17 mouse cellular contexts compared by ENCODE assay signal in the genomic region with DNA sequence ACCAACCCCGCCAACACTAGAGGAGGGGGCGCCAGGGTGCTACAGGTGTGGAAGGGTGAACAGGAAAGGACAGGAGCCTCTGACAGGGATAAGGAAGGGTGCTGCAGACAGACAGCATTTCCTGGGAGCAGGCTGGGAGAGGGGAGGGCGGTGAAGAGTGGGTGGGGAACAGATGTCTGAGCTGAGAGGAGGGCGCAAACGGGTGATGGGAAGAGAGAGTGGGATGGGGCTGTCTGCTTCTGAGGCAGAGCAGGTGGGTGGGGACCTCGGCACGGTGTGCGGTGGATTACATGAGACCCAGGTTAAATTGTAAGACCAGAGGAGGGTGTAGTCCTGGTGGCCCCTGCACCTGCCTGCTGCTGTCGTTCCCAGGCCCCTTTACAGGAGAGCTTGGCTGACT. TPM values are rescaled to one million over a fixed set of nuclear protein-coding genes. Genes with fewer than 3 reads are reported as not detected.
DNase-seq lines count a peak whose midpoint lies in the region; ATAC-seq and TF ChIP-seq lines count a peak whose summit lies in the region.
"Had no signal": no experiment of that assay in that cellular context is flagged by ENCODE, and none has a peak within 500 bp of the region (broad histone marks: within the 10 kb centered on the region; RNA-seq: fewer than 3 reads in every experiment).

No protein-coding gene starts in this region.

- no peak overlapping the region for H3K27ac ChIP-seq in kidney, postnatal 0 days
- no peak overlapping the region for H3K27ac ChIP-seq in intestine, postnatal 0 days (ENCODE audit: low read depth, low read length)
- peak overlapping the region; percentile 92 for H3K27ac ChIP-seq in left cerebral cortex, adult 2 months
- H3K27ac ChIP-seq: embryonic facial prominence, embryonic 13.5 days; forebrain, embryonic 12.5 days; liver, embryonic 12.5 days; midbrain, embryonic 10.5 days had no signal

- WGBS in kidney, postnatal 0 days, result 88% methylated on average over 9 of the region's 9 CpGs
- 57% methylated on average over 9 of the region's 9 CpGs for WGBS in intestine, postnatal 0 days

- no peaks in the 10 kb centered on the region for H3K9me3 ChIP-seq in kidney, postnatal 0 days (replicated peaks; ENCODE audit: low read length)
- no peaks in the 10 kb centered on the region for H3K9me3 ChIP-seq in intestine, postnatal 0 days (ENCODE audit: control insufficient read depth)
- H3K9me3 ChIP-seq: embryonic facial prominence, embryonic 13.5 days; liver, embryonic 12.5 days; midbrain, embryonic 10.5 days had no signal

- H3K36me3 ChIP-seq in kidney, postnatal 0 days (ENCODE audit: insufficient read depth, low read length), result no peaks in the 10 kb centered on the region
- no peaks in the 10 kb centered on the region for H3K36me3 ChIP-seq in intestine, postnatal 0 days (ENCODE audit: control insufficient read depth, insufficient read depth)
- H3K36me3 ChIP-seq: embryonic facial prominence, embryonic 13.5 days; forebrain, embryonic 12.5 days; liver, embryonic 12.5 days; midbrain, embryonic 10.5 days had no signal

- intact Hi-C loops in left cerebral cortex, adult 2 months (cut with DNase I), result loop anchor here (5.0 kb wide), 2 partner anchors 143 to 178 kb away; no protein-coding TSS in a partner anchor
- intact Hi-C loops in heart, postnatal 25 days (cut with DNase I), result no loop called here

- DNase-seq in kidney, postnatal 0 days (ENCODE audit: low spot score), result no peak
- DNase-seq in kidney, postnatal 36 days, result no peak
- peak; percentile 75 for DNase-seq in left cerebral cortex, adult 2 months (ENCODE audit: extremely low spot score in 1 of 2, low spot score in 2 of 2)
- DNase-seq in spleen, postnatal 10 days (ENCODE audit: low spot score in 2 of 2), result no peak
- no peak for DNase-seq in heart, postnatal 25 days (ENCODE audit: low spot score)
- DNase-seq in ovary, postnatal 14 days (ENCODE audit: low spot score), result no peak
- DNase-seq: cerebellum, adult 9-10 months; heart, postnatal 36 days; kidney, adult 18-20 months; lung, postnatal 10 days; thymus, adult 2 months had no signal

- H3K4me3 ChIP-seq in kidney, postnatal 0 days (replicated peaks; ENCODE audit: low read depth, low read length), result no peak overlapping the region
- H3K4me3 ChIP-seq in intestine, postnatal 0 days (ENCODE audit: low read depth, low read length), result no peak overlapping the region
- no peak overlapping the region for H3K4me3 ChIP-seq in left cerebral cortex, adult 2 months
- H3K4me3 ChIP-seq: embryonic facial prominence, embryonic 13.5 days; forebrain, embryonic 12.5 days; liver, embryonic 12.5 days; midbrain, embryonic 10.5 days had no signal

- H3K4me2 ChIP-seq in kidney, postnatal 0 days (ENCODE audit: low read length), result no peak overlapping the region
- H3K4me2 ChIP-seq in intestine, postnatal 0 days (replicated peaks; ENCODE audit: low read depth), result no peak overlapping the region
- H3K4me2 ChIP-seq: embryonic facial prominence, embryonic 13.5 days; forebrain, embryonic 12.5 days; liver, embryonic 12.5 days had no signal

- 0 out of 2 replicates have a peak, but pooled peaks have one; percentile 21 for ATAC-seq in kidney, postnatal 0 days (replicated peaks; ENCODE audit: low FRiP score, low read depth)
- ATAC-seq in intestine, postnatal 0 days, result peak; percentile 28; the same call in 1 of the 2 replicates
- ATAC-seq: liver, embryonic 12.5 days had no signal

- no peaks in the 10 kb centered on the region for H3K27me3 ChIP-seq in kidney, postnatal 0 days (ENCODE audit: insufficient read depth, low read length)
- 0 out of 2 replicates have a peak, but pooled peaks cover 2% of the 10 kb centered on the region for H3K27me3 ChIP-seq in intestine, postnatal 0 days (replicated peaks; ENCODE audit: control insufficient read depth, insufficient read depth, low read length)

- no peak overlapping the region for H3K9ac ChIP-seq in kidney, postnatal 0 days (ENCODE audit: low read depth, low read length)
- no peak overlapping the region for H3K9ac ChIP-seq in intestine, postnatal 0 days (ENCODE audit: low read depth, low read length)
- H3K9ac ChIP-seq: embryonic facial prominence, embryonic 13.5 days; forebrain, embryonic 12.5 days; liver, embryonic 12.5 days had no signal

- TF ChIP-seq CTCF in kidney, postnatal 0 days (IDR thresholded peaks at IDR 0.05; ENCODE audit: low read depth), result no peak
- no peak for TF ChIP-seq CTCF in intestine, postnatal 0 days (IDR thresholded peaks at IDR 0.05; ENCODE audit: low read depth)
- TF ChIP-seq CTCF in left cerebral cortex, adult 2 months (IDR thresholded peaks at IDR 0.05), result no peak

- no peaks in the 10 kb centered on the region for H3K4me1 ChIP-seq in kidney, postnatal 0 days (replicated peaks; ENCODE audit: insufficient read depth, low read length)
- H3K4me1 ChIP-seq in intestine, postnatal 0 days (replicated peaks; ENCODE audit: control insufficient read depth, insufficient read depth, low read length), result no peaks in the 10 kb centered on the region
- H3K4me1 ChIP-seq: liver, embryonic 12.5 days had no signal

RNA-seq across cellular contexts. Expression of a gene that starts 39.9 kb away (rescaled TPM):
- 5.9 and 8.3 TPM in 2 replicates for polyA plus RNA-seq in kidney, postnatal 0 days (2015; fragmentation: Nextera tagmentation; extraction: Ambion mirVana)
- polyA plus RNA-seq in intestine, postnatal 0 days (2015; fragmentation: Nextera tagmentation; extraction: Ambion mirVana), result 0.55 and 0.59 TPM in 2 replicates
- 100 to 1,000 TPM; 250 to 260 TPM for total RNA-seq in left cerebral cortex, adult 2 months (2021)
- total RNA-seq in heart, postnatal 25 days (2021), result under 1 TPM; 0.18 to 0.25 TPM
- polyA plus RNA-seq: C2C12 had no signal

Comparison
In these comparisons a context has a peak if more than half of its experiments do, and no peak if none do; other contexts are left out.
1. DNase-seq: peak in left cerebral cortex, adult 2 months (2 of 2); none in kidney, postnatal 0 days (single experiment), kidney, postnatal 36 days (0 of 2), spleen, postnatal 10 days (0 of 2), heart, postnatal 25 days (single experiment) and ovary, postnatal 14 days (single experiment).
2. RNA of a gene that starts 39.9 kb away (total RNA-seq): 250 to 260 TPM in left cerebral cortex, adult 2 months; 0.18 to 0.25 TPM in heart, postnatal 25 days; every median in the first group is over 100 times any median in the second.